Mouse (Mus musculus): ENCODE data around the gene Agtpbp1. TPM values are rescaled to one million over a fixed set of nuclear protein-coding genes. Genes with fewer than 3 reads are reported as not detected.

Gene Agtpbp1
- polyA plus RNA-seq, 1 experiment from 2014 or later = 9.4 TPM

DNA sequence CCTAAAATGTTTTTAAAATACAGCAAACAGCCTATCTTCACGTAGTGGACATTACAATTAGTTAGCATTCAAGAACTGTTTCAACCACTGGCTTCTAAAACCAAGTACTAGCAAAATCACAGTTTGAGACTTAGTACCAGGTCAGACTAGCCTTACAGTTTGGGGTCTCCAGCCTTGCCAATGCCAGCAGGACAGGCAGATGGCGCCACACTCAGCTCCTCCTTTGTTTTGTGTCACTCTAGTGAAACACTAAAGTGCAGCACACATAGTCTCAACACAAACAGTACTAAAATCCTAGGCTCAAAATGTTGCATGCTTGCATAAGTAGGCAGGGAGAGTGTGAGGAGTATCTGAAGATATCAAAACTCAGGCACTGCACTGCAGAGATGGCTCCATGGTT is 53.8 kb downstream of the Agtpbp1 start:
- 59% methylated on average over 2 of the region's 2 CpGs for WGBS
- no peak overlapping the region for H3K9ac ChIP-seq
- no peak overlapping the region for H3K27ac ChIP-seq (replicated peaks)
- no peak overlapping the region for H3K4me3 ChIP-seq
- H3K36me3 ChIP-seq = peaks cover 45% of the 10 kb centered on the region
- no peaks in the 10 kb centered on the region for H3K4me1 ChIP-seq
- no peaks in the 10 kb centered on the region for H3K27me3 ChIP-seq (replicated peaks)
- ATAC-seq (ENCODE audit: extremely low read depth, insufficient number of reproducible peaks, low FRiP score, low TSS enrichment) = no peak
- no peaks in the 10 kb centered on the region for H3K9me3 ChIP-seq
- no peak overlapping the region for H3K4me2 ChIP-seq

GRCm38 (mm10) chr13:59530491-59530890 is 54.5 kb downstream of the Agtpbp1 start:
- Histone ChIP-seq H3K36me3 (peaks cover 39% of the 10 kb centered on the region), H3K4me2 (no peak overlapping the region), H3K4me1 (no peaks in the 10 kb centered on the region), H3K9me3 (no peaks in the 10 kb centered on the region), H3K27me3 (replicated peaks) (no peaks in the 10 kb centered on the region), H3K9ac (no peak overlapping the region), H3K4me3 (no peak overlapping the region), H3K27ac (replicated peaks) (no peak overlapping the region)
- no peak for ATAC-seq (ENCODE audit: extremely low read depth, insufficient number of reproducible peaks, low FRiP score, low TSS enrichment)
- WGBS = 91% methylated on average over 8 of the region's 8 CpGs

DNA sequence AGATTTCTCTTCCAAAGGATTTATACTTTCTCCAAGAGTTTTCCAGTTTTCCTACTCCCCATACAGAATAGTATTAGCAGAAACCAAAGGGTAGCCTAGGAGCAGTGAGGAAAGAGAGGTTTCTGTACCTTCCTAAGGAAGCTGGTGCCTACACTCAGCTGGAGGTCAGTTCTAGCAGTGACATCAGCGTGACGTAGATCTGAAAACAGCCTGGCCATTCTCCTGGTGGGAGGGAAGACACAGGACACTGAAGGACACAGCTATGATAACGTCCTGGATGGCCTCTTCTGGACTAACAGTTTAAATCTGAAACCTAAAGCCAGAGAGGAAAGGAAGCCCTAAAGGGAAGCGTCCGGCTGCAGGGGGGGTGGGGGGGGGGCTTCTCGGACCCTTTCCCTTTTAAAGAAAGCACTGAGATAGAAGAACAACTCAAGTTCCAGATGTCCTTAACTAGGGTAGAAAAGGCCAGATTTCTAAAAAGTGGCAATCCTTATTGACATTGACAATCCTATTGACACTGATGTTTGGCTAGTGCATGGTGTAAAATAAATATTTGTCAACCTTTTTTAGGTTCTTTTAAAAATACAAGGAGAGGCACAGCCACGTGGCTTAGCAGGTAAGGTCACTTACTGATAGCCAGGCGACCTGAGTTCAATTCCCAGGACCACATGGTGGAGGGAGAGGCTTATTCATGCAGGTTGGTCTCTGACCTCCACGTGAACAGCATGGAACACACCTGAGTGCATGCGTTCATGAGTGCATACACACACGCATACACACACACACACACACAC is 63.6 kb downstream of the Agtpbp1 start:
- H3K27me3 ChIP-seq (replicated peaks) = no peaks in the 10 kb centered on the region
- H3K9me3 ChIP-seq = no peaks in the 10 kb centered on the region
- no peak overlapping the region for H3K27ac ChIP-seq (replicated peaks)
- no peak overlapping the region for H3K4me3 ChIP-seq
- ATAC-seq (ENCODE audit: extremely low read depth, insufficient number of reproducible peaks, low FRiP score, low TSS enrichment) = no peak
- H3K36me3 ChIP-seq = peaks cover 22% of the 10 kb centered on the region
- no peak overlapping the region for H3K4me2 ChIP-seq
- H3K4me1 ChIP-seq = no peaks in the 10 kb centered on the region
- no peak overlapping the region for H3K9ac ChIP-seq
- WGBS = 65% methylated on average over 11 of the region's 11 CpGs

DNA sequence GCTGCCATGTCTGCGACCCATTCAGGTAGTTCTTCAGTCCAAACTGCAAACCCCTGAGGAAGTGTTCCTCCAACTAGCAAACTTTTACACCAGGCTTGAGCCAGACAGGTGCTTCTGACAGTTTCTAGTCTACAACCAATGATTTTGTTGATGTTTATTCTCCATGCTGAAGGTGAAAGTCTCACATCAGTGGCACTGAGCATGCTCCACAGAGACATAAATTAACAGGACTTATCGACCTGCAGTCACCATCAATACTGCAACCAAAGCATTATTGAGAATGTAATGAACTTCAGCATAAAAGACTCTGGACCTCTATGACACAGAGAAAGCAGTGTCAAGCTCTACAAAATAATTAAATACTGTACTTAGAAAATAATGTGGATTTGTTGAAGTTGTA is 64.2 kb downstream of the Agtpbp1 start:
- no peak overlapping the region for H3K27ac ChIP-seq (replicated peaks)
- ATAC-seq (ENCODE audit: extremely low read depth, insufficient number of reproducible peaks, low FRiP score, low TSS enrichment) = no peak
- H3K4me3 ChIP-seq = no peak overlapping the region

GRCm38 (mm10) chr13:59519479-59519878 is 65.5 kb downstream of the Agtpbp1 start:
- 88% methylated on average over 6 of the region's 6 CpGs for WGBS
- H3K4me3 ChIP-seq = no peak overlapping the region
- ATAC-seq (ENCODE audit: extremely low read depth, insufficient number of reproducible peaks, low FRiP score, low TSS enrichment) = no peak

More for the DNA sequence above, 64.2 kb downstream of the Agtpbp1 start:
- Histone ChIP-seq H3K9ac (no peak overlapping the region), H3K4me1 (no peaks in the 10 kb centered on the region), H3K4me2 (no peak overlapping the region), H3K9me3 (no peaks in the 10 kb centered on the region), H3K27me3 (replicated peaks) (no peaks in the 10 kb centered on the region), H3K36me3 (peaks cover 19% of the 10 kb centered on the region)
- 90% methylated on average over 2 of the region's 2 CpGs for WGBS

GRCm38 (mm10) chr13:59518016-59518415 is 67.0 kb downstream of the Agtpbp1 start:
- 80% methylated on average over 4 of the region's 4 CpGs for WGBS
- ATAC-seq (ENCODE audit: extremely low read depth, insufficient number of reproducible peaks, low FRiP score, low TSS enrichment) = no peak
- Histone ChIP-seq H3K36me3 (peaks cover 8% of the 10 kb centered on the region), H3K27ac (replicated peaks) (no peak overlapping the region), H3K9ac (no peak overlapping the region), H3K4me2 (no peak overlapping the region), H3K4me3 (no peak overlapping the region), H3K4me1 (no peaks in the 10 kb centered on the region), H3K9me3 (no peaks in the 10 kb centered on the region), H3K27me3 (replicated peaks) (no peaks in the 10 kb centered on the region)

More at GRCm38 (mm10) chr13:59519479-59519878, 65.5 kb downstream of the Agtpbp1 start:
- Histone ChIP-seq H3K36me3 (peaks cover 10% of the 10 kb centered on the region), H3K9me3 (no peaks in the 10 kb centered on the region), H3K27ac (replicated peaks) (no peak overlapping the region), H3K4me2 (no peak overlapping the region), H3K27me3 (replicated peaks) (no peaks in the 10 kb centered on the region), H3K9ac (no peak overlapping the region), H3K4me1 (no peaks in the 10 kb centered on the region)

DNA sequence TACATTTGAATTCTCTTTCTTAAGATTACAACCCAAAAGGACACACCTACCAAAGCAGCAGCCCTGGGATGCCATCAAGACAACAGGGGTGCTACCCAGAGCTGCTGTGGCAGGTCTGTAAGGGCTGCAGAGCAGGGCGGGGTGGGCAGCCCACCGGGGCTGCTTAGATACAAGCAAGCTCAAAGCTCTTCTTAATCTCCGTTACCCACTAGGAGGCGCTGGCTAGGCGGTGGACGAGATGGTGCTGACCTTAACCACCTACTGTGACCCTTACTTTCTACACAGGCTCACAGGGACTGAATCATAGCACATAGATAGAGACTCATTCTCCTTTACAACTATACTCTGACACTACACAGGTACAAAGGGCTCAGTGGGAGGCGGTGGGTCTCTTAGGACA is 70.0 kb downstream of the Agtpbp1 start:
- H3K9me3 ChIP-seq = no peaks in the 10 kb centered on the region
- no peak overlapping the region for H3K27ac ChIP-seq (replicated peaks)
- ATAC-seq (ENCODE audit: extremely low read depth, insufficient number of reproducible peaks, low FRiP score, low TSS enrichment) = no peak
- no peaks in the 10 kb centered on the region for H3K4me1 ChIP-seq
- WGBS = 26% methylated on average over 7 of the region's 7 CpGs
- no peak overlapping the region for H3K9ac ChIP-seq
- no peak overlapping the region for H3K4me3 ChIP-seq
- peaks cover 17% of the 10 kb centered on the region for H3K36me3 ChIP-seq
- no peak overlapping the region for H3K4me2 ChIP-seq
- H3K27me3 ChIP-seq (replicated peaks) = no peaks in the 10 kb centered on the region

- Histone ChIP-seq H3K4me1 (no peaks in the 10 kb centered on the region), H3K27me3 (replicated peaks) (no peaks in the 10 kb centered on the region), H3K4me2 (no peak overlapping the region), H3K36me3 (peaks cover 28% of the 10 kb centered on the region), H3K9ac (no peak overlapping the region), H3K4me3 (no peak overlapping the region), H3K9me3 (no peaks in the 10 kb centered on the region), H3K27ac (replicated peaks) (no peak overlapping the region)
- WGBS = 65% methylated on average over 10 of the region's 10 CpGs
- ATAC-seq (ENCODE audit: extremely low read depth, insufficient number of reproducible peaks, low FRiP score, low TSS enrichment) = no peak
These were observed 75.2 kb downstream of the Agtpbp1 start for GRCm38 (mm10) chr13:59509644-59510366.

DNA sequence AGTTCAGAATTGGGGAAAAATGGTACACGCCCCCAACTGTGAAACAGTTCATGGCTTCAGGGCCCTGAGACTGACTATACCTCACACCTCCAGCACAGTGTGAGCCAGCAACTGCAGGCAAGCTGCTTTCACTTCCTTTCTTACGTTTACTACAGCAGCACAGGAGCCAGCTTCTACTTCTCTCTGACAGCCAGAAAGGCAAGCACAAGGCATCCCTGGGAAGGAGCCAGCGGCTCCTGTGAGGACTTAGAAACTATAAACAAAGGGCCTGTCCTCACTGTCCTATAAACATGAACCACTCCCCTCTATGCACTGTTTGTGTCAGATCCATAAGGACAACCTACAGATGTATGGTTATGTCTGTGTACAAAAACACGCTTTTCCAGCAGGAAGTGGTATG is 76.4 kb downstream of the Agtpbp1 start:
- Histone ChIP-seq H3K9ac (no peak overlapping the region), H3K36me3 (peaks cover 30% of the 10 kb centered on the region), H3K9me3 (no peaks in the 10 kb centered on the region), H3K27ac (replicated peaks) (no peak overlapping the region), H3K27me3 (replicated peaks) (no peaks in the 10 kb centered on the region), H3K4me1 (no peaks in the 10 kb centered on the region), H3K4me3 (no peak overlapping the region), H3K4me2 (no peak overlapping the region)
- WGBS = 69% methylated on average over 4 of the region's 4 CpGs
- ATAC-seq (ENCODE audit: extremely low read depth, insufficient number of reproducible peaks, low FRiP score, low TSS enrichment) = no peak

DNA sequence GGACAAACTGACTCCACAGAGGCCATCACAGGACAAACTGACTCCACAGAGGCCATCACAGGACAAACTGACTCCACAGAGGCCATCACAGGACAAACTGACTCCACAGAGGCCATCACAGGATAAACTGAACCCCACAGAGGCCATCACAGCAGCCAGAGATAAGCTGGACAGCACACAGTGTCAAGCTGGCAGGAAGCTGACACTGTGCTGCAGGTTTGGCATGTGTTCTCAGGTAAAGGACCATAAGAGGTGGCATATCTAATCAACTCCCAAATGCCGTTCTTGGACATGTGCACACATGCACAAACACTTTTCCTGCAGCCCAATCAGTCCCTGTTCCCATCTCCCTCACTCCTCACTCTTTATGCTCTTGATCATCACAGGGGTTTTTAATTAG is 78.6 kb downstream of the Agtpbp1 start:
- H3K27ac ChIP-seq (replicated peaks) = no peak overlapping the region
- peaks cover 23% of the 10 kb centered on the region for H3K36me3 ChIP-seq
- H3K9me3 ChIP-seq = no peaks in the 10 kb centered on the region
- no peak overlapping the region for H3K9ac ChIP-seq
- WGBS = 44% methylated on average over 1 of the region's 1 CpGs
- ATAC-seq (ENCODE audit: extremely low read depth, insufficient number of reproducible peaks, low FRiP score, low TSS enrichment) = no peak
- H3K4me2 ChIP-seq = no peak overlapping the region
- no peak overlapping the region for H3K4me3 ChIP-seq
- H3K27me3 ChIP-seq (replicated peaks) = no peaks in the 10 kb centered on the region
- no peaks in the 10 kb centered on the region for H3K4me1 ChIP-seq

GRCm38 (mm10) chr13:59505867-59506266 is 79.2 kb downstream of the Agtpbp1 start:
- Histone ChIP-seq H3K27me3 (replicated peaks) (no peaks in the 10 kb centered on the region), H3K4me1 (no peaks in the 10 kb centered on the region), H3K4me2 (no peak overlapping the region), H3K36me3 (peaks cover 28% of the 10 kb centered on the region), H3K27ac (replicated peaks) (no peak overlapping the region), H3K9me3 (no peaks in the 10 kb centered on the region), H3K4me3 (no peak overlapping the region), H3K9ac (no peak overlapping the region)
- 79% methylated on average over 4 of the region's 4 CpGs for whole genome bisulfite sequencing
- ATAC-seq (ENCODE audit: extremely low read depth, insufficient number of reproducible peaks, low FRiP score, low TSS enrichment) = no peak

DNA sequence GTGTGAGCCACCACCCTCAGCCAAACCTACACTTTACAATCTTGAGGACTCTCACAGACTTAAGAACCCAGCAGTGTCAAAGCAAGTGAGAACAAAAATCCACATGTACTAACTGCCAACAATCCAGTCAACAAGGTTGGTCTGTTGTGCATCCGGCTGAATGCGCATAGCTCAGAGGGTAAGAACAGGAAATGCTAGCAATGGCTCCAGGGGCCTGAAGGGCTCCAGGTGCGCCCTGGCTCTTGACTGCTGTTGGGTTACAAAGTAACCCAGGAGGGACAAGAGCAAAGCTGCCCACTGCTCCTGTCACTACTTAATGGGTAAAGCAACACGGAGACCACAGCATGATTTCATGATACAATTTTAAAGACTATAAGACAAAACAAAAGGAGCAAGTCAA is 81.4 kb downstream of the Agtpbp1 start:
- no peak for ATAC-seq (ENCODE audit: extremely low read depth, insufficient number of reproducible peaks, low FRiP score, low TSS enrichment)
- Histone ChIP-seq H3K36me3 (peaks cover 45% of the 10 kb centered on the region), H3K4me2 (no peak overlapping the region), H3K27me3 (replicated peaks) (no peaks in the 10 kb centered on the region), H3K9me3 (no peaks in the 10 kb centered on the region), H3K4me1 (no peaks in the 10 kb centered on the region), H3K9ac (no peak overlapping the region), H3K27ac (replicated peaks) (no peak overlapping the region), H3K4me3 (no peak overlapping the region)
- WGBS = 78% methylated on average over 4 of the region's 4 CpGs
